In genomic region chr13:97296281-97296680, GRCm38 (mm10) we compare ENCODE assay signal across 27 mouse cellular contexts. TPM values are rescaled to one million over a fixed set of nuclear protein-coding genes. Genes with fewer than 3 reads are reported as not detected.
DNase-seq lines count a peak whose midpoint lies in the region; ATAC-seq and TF ChIP-seq lines count a peak whose summit lies in the region.
"Had no signal": no experiment of that assay in that cellular context is flagged by ENCODE, and none has a peak within 500 bp of the region (broad histone marks: within the 10 kb centered on the region; RNA-seq: fewer than 3 reads in every experiment).

No protein-coding gene starts in this region.

- peaks cover 15% of the 10 kb centered on the region for H3K4me1 ChIP-seq in heart, adult 2 months (ENCODE audit: control insufficient read depth, insufficient read depth, low read length)
- peaks cover 4% of the 10 kb centered on the region; the same call in 1 of the 2 replicates for H3K4me1 ChIP-seq in heart, embryonic 11.5 days (ENCODE audit: control insufficient read depth, insufficient read depth, low read length)
- H3K4me1 ChIP-seq in ES-Bruce4 (ENCODE audit: control insufficient read depth, insufficient read depth, low read length): peaks cover 6% of the 10 kb centered on the region
- peaks cover 27% of the 10 kb centered on the region for H3K4me1 ChIP-seq in heart, embryonic 13.5 days
- H3K4me1 ChIP-seq: embryonic facial prominence, embryonic 12.5 days had no signal

- 58% methylated on average over 8 of the region's 8 CpGs for WGBS in heart, adult 2 months
- 54% methylated on average over 8 of the region's 8 CpGs for WGBS in heart, embryonic 11.5 days (ENCODE audit: insufficient replicate concordance)
- WGBS in heart, embryonic 13.5 days: 61% methylated on average over 8 of the region's 8 CpGs

- no peak for TF ChIP-seq CTCF in heart, adult 2 months (IDR thresholded peaks at IDR 0.05)
- no peak for TF ChIP-seq CTCF in ES-Bruce4 (IDR thresholded peaks at IDR 0.05; ENCODE audit: low read depth, low read length)

- H3K36me3 ChIP-seq in heart, adult 2 months (ENCODE audit: control insufficient read depth, insufficient read depth, low read length): no peaks in the 10 kb centered on the region
- no peaks in the 10 kb centered on the region for H3K36me3 ChIP-seq in heart, embryonic 11.5 days (ENCODE audit: control insufficient read depth, insufficient read depth, low read length)
- no peaks in the 10 kb centered on the region for H3K36me3 ChIP-seq in ES-Bruce4 (ENCODE audit: control insufficient read depth, insufficient read depth, low read length, poor library complexity, severe bottlenecking)
- H3K36me3 ChIP-seq in heart, embryonic 13.5 days: no peaks in the 10 kb centered on the region
- H3K36me3 ChIP-seq: embryonic facial prominence, embryonic 12.5 days; heart, embryonic 15.5 days; hindbrain, embryonic 12.5 days; limb, embryonic 15.5 days; neural tube, embryonic 12.5 days had no signal

- no peak for TF ChIP-seq POLR2A in heart, adult 2 months (IDR thresholded peaks at IDR 0.05; ENCODE audit: insufficient read depth, low read depth, low read length)
- TF ChIP-seq POLR2A in ES-Bruce4 (IDR thresholded peaks at IDR 0.05; ENCODE audit: insufficient read depth, low read length): no peak

- H3K4me2 ChIP-seq in heart, embryonic 11.5 days: no peak overlapping the region
- no peak overlapping the region for H3K4me2 ChIP-seq in heart, embryonic 13.5 days
- H3K4me2 ChIP-seq: embryonic facial prominence, embryonic 12.5 days; hindbrain, embryonic 12.5 days; limb, embryonic 15.5 days; lung, embryonic 14.5 days; neural tube, embryonic 12.5 days had no signal

- H3K9me3 ChIP-seq in heart, embryonic 11.5 days (replicated peaks; ENCODE audit: control insufficient read depth, low read length): no peaks in the 10 kb centered on the region
- H3K9me3 ChIP-seq in ES-Bruce4 (replicated peaks; ENCODE audit: control insufficient read depth, insufficient read depth, low read length, poor library complexity, severe bottlenecking): no peaks in the 10 kb centered on the region
- no peaks in the 10 kb centered on the region for H3K9me3 ChIP-seq in heart, embryonic 13.5 days
- H3K9me3 ChIP-seq: embryonic facial prominence, embryonic 12.5 days; heart, embryonic 15.5 days; hindbrain, embryonic 12.5 days; limb, embryonic 15.5 days; megakaryocyte, embryonic 14.5 days; neural tube, embryonic 12.5 days had no signal

- H3K79me2 ChIP-seq in heart, adult 2 months (replicated peaks; ENCODE audit: control insufficient read depth, insufficient read depth, low read length): no peaks in the 10 kb centered on the region

- DNase-seq in heart, adult 2 months: peak; percentile 34 to 49
- peak; percentile 87 for DNase-seq in R1 (ENCODE audit: low read depth, low spot score)
- DNase-seq in kidney, adult 8-10 months: no peak
- DNase-seq in kidney, postnatal 4 days: no peak
- DNase-seq: adrenal gland, adult 8-10 months; B cell, adult 2 months; cerebellum, adult 18-20 months; cerebellum, postnatal 14 days; gastrocnemius, postnatal 14 days; left cerebral cortex, postnatal 4 days; lung, embryonic 14.5 days; midbrain, embryonic 14.5 days; retina, postnatal 1 day; right cerebral cortex, postnatal 25 days; thymus, postnatal 14 days had no signal

- no peak for ATAC-seq in heart, embryonic 11.5 days (replicated peaks; ENCODE audit: insufficient number of reproducible peaks, low FRiP score, low TSS enrichment)
- no peak for ATAC-seq in heart, embryonic 13.5 days (ENCODE audit: extremely low read depth, insufficient number of reproducible peaks, low FRiP score, low TSS enrichment)
- ATAC-seq: forebrain, embryonic 14.5 days had no signal

- peak overlapping the region; percentile 8; the same call in 1 of the 2 replicates for H3K27ac ChIP-seq in heart, adult 2 months
- H3K27ac ChIP-seq in heart, embryonic 11.5 days (ENCODE audit: low read depth, low read length): no peak overlapping the region
- H3K27ac ChIP-seq in ES-Bruce4 (ENCODE audit: insufficient read depth, low read length): peak overlapping the region; percentile 95
- peak overlapping the region; percentile 55; the same call in 1 of the 2 replicates for H3K27ac ChIP-seq in heart, embryonic 13.5 days (replicated peaks)
- H3K27ac ChIP-seq: embryonic facial prominence, embryonic 12.5 days; hindbrain, embryonic 12.5 days; left cerebral cortex, adult 2 months; limb, embryonic 15.5 days; liver, embryonic 14.5 days; neural tube, embryonic 12.5 days had no signal

- intact Hi-C loops in heart, adult 2 months (cut with DNase I): loop anchor here (5.0 kb wide), 2 partner anchors 251 to 401 kb away; no protein-coding TSS in a partner anchor

- no peak overlapping the region for H3K9ac ChIP-seq in heart, adult 2 months (ENCODE audit: low read depth, low read length)
- H3K9ac ChIP-seq in heart, embryonic 11.5 days (ENCODE audit: low read depth, low read length): no peak overlapping the region
- H3K9ac ChIP-seq in ES-Bruce4 (ENCODE audit: low read depth, poor library complexity, severe bottlenecking): peak overlapping the region; percentile 17
- no peak overlapping the region for H3K9ac ChIP-seq in heart, embryonic 13.5 days
- H3K9ac ChIP-seq: embryonic facial prominence, embryonic 12.5 days; heart, embryonic 15.5 days; hindbrain, embryonic 12.5 days; limb, embryonic 15.5 days; liver, embryonic 14.5 days; lung, embryonic 14.5 days; neural tube, embryonic 12.5 days had no signal

- no peak overlapping the region for H3K4me3 ChIP-seq in heart, adult 2 months
- H3K4me3 ChIP-seq in heart, embryonic 11.5 days (ENCODE audit: low read depth, low read length): no peak overlapping the region
- H3K4me3 ChIP-seq in ES-Bruce4 (ENCODE audit: low read depth, low read length): peak overlapping the region; percentile 73
- H3K4me3 ChIP-seq in heart, embryonic 13.5 days: no peak overlapping the region
- H3K4me3 ChIP-seq: embryonic facial prominence, embryonic 12.5 days; heart, embryonic 15.5 days; hindbrain, embryonic 12.5 days; left cerebral cortex, adult 2 months; limb, embryonic 15.5 days; megakaryocyte, embryonic 14.5 days; neural tube, embryonic 12.5 days had no signal

- TF ChIP-seq EP300 in heart, adult 2 months (IDR thresholded peaks at IDR 0.05; ENCODE audit: insufficient read depth, low read depth, low read length): no peak
- TF ChIP-seq EP300 in ES-Bruce4 (IDR thresholded peaks at IDR 0.05; ENCODE audit: insufficient read depth, low read depth, low read length): no peak

- no peaks in the 10 kb centered on the region for H3K27me3 ChIP-seq in heart, adult 2 months (ENCODE audit: control insufficient read depth, insufficient read depth, low read length)
- no peaks in the 10 kb centered on the region for H3K27me3 ChIP-seq in heart, embryonic 11.5 days (ENCODE audit: control insufficient read depth, insufficient read depth, low read length)
- no peaks in the 10 kb centered on the region for H3K27me3 ChIP-seq in ES-Bruce4 (ENCODE audit: control insufficient read depth, insufficient read depth, low read length, poor library complexity, severe bottlenecking)
- H3K27me3 ChIP-seq in heart, embryonic 13.5 days (replicated peaks): no peaks in the 10 kb centered on the region; the same call in 1 of the 2 replicates
- H3K27me3 ChIP-seq: heart, embryonic 15.5 days; hindbrain, embryonic 12.5 days; limb, embryonic 15.5 days; neural tube, embryonic 12.5 days had no signal

RNA-seq across cellular contexts. Expression of gene Enc1, which starts 55.4 kb away (rescaled TPM):
- 1 to 10 TPM; 7.7 to 10.0 TPM for total RNA-seq in heart, adult 2 months (2021)
- polyA plus RNA-seq in heart, adult 2 months (2012; rRNA removed): 5.2 and 6.3 TPM in 2 replicates
- 5.4 and 6.3 TPM in 2 replicates for polyA plus RNA-seq in heart, embryonic 11.5 days (2014; fragmentation: Nextera tagmentation; extraction: Ambion mirVana)
- 83.0 TPM in 2 replicates for polyA plus RNA-seq in ES-Bruce4 (2011; ENCODE audit: insufficient read depth, insufficient read length, low read depth, missing spikeins)
- 4.0 TPM in 2 replicates for polyA plus RNA-seq in heart, embryonic 13.5 days (2015; fragmentation: Nextera tagmentation; extraction: Ambion mirVana)

Comparison
In these comparisons a context has a peak if more than half of its experiments do, and no peak if none do; other contexts are left out.
1. DNase-seq: peak in heart, adult 2 months (2 of 2) and R1 (single experiment); none in kidney, adult 8-10 months (0 of 2) and kidney, postnatal 4 days (0 of 2).
2. RNA of gene Enc1, which starts 55.4 kb away (polyA plus RNA-seq): 83.0 TPM in ES-Bruce4; 5.4 to 6.3 TPM in heart, embryonic 11.5 days, 5.2 to 6.3 TPM in heart, adult 2 months and 4.0 TPM in heart, embryonic 13.5 days; every median in the first group is over 10 times any median in the second.